Mouse (Mus musculus) CH12.LX (cell line): Measurements from ENCODE around the gene Znhit2. TPM values are rescaled to one million over a fixed set of nuclear protein-coding genes. Genes with fewer than 3 reads are reported as not detected.

ENCODE experiments used
- DNase-seq: peaks from one replicate; pipeline ENCODE4 v3.0.0-alpha.2; 2013; ENCODE audit errors: extremely low read depth
- H3K27ac ChIP-seq: 2 replicates; pipeline ENCODE4 v1.5.1; 2012; ENCODE audit warnings: low read depth, mild to moderate bottlenecking, control low read depth, moderate library complexity; ENCODE audit not compliant: insufficient read depth
- H3K27me3 ChIP-seq: replicated peaks from 2 replicates; pipeline ENCODE3; 2012; ENCODE audit warnings: inconsistent platforms
- H3K36me3 ChIP-seq, 2 experiments: replicated peaks in 1 of 2; 2 replicates each; pipeline versions ENCODE3 to v1.6.1; 2012; ENCODE audit warnings: inconsistent platforms in 1 of 2, low read length in 1 of 2, mild to moderate bottlenecking in 1 of 2, mixed read lengths in 1 of 2, moderate library complexity in 1 of 2; ENCODE audit not compliant: control insufficient read depth in 1 of 2, insufficient read depth in 1 of 2
- H3K4me1 ChIP-seq, 2 experiments: 2 replicates each; pipeline ENCODE4 v1.6.1; 2012; ENCODE audit warnings: inconsistent platforms in 1 of 2, moderate library complexity in 1 of 2; ENCODE audit not compliant: insufficient read depth in 2 of 2, control insufficient read depth in 1 of 2
- H3K4me2 ChIP-seq: 2 replicates; pipeline ENCODE4 v1.6.1; 2012; ENCODE audit warnings: low read depth, mild to moderate bottlenecking, control low read depth; ENCODE audit not compliant: poor library complexity, insufficient read depth, severe bottlenecking
- H3K4me3 ChIP-seq, 3 experiments: fragments of 150-350 bp in 1 of 3; sonication (generic) in 1 of 3; replicated peaks in 1 of 3; 2 replicates each; pipeline versions ENCODE3 to v1.5.1; 2011 to 2012; ENCODE audit warnings: low read depth in 2 of 3, low read length in 2 of 3, mild to moderate bottlenecking in 2 of 3, moderate library complexity in 2 of 3, control low read depth in 1 of 3, improper control_type of control experiment in 1 of 3, inconsistent platforms in 1 of 3, mixed read lengths in 1 of 3; ENCODE audit not compliant: poor library complexity in 1 of 3
- H3K79me2 ChIP-seq: replicated peaks from 2 replicates; pipeline ENCODE4 v1.6.1; 2012; ENCODE audit warnings: mild to moderate bottlenecking, moderate library complexity; ENCODE audit not compliant: control insufficient read depth, poor library complexity, insufficient read depth, severe bottlenecking; ENCODE audit errors: extremely low read depth
- H3K9ac ChIP-seq: 2 replicates; pipeline ENCODE4 v1.6.1; 2012; ENCODE audit warnings: low read depth, mild to moderate bottlenecking, control low read depth, moderate library complexity; ENCODE audit not compliant: insufficient read depth
- H3K9me3 ChIP-seq: replicated peaks from 2 replicates; pipeline ENCODE3; 2012; ENCODE audit warnings: low read length, inconsistent platforms, mixed read lengths
- BHLHE40 ChIP-seq: IDR thresholded peaks from 2 replicates; pipeline ENCODE4 v1.6.1; 2011; ENCODE audit warnings: mild to moderate bottlenecking, low read depth, low read length, improper control_type of control experiment
- CHD1 ChIP-seq: IDR thresholded peaks from 2 replicates; pipeline ENCODE4 v1.6.1; 2012; ENCODE audit warnings: low read depth, low read length, improper control_type of control experiment, inconsistent platforms
- CHD2 ChIP-seq: IDR thresholded peaks from 2 replicates; pipeline ENCODE4 v1.6.1; 2011; ENCODE audit warnings: low read length, improper control_type of control experiment
- CTCF ChIP-seq, 2 experiments: IDR thresholded peaks in 1 of 2; conservative IDR thresholded peaks in 1 of 2; 2 replicates each; pipeline ENCODE4 v1.5.1; 2011 to 2012; ENCODE audit warnings: low read depth in 2 of 2, low read length in 2 of 2, improper control_type of control experiment in 1 of 2, inconsistent platforms in 1 of 2, mild to moderate bottlenecking in 1 of 2, moderate library complexity in 1 of 2
- ELF1 ChIP-seq: IDR thresholded peaks from 2 replicates; pipeline ENCODE4 v1.6.1; 2014; ENCODE audit warnings: low read depth, mild to moderate bottlenecking, inconsistent platforms, low read length, improper control_type of control experiment
- EP300 ChIP-seq: IDR thresholded peaks from 2 replicates; pipeline ENCODE4 v1.6.1; 2011; ENCODE audit warnings: low read length, improper control_type of control experiment
- ETS1 ChIP-seq: conservative IDR thresholded peaks from 2 replicates; pipeline ENCODE4 v1.6.1; 2012; ENCODE audit warnings: low read depth, mild to moderate bottlenecking, inconsistent platforms, low read length, improper control_type of control experiment, moderate library complexity
- HCFC1 ChIP-seq: IDR thresholded peaks from 2 replicates; pipeline ENCODE4 v1.6.1; 2012; ENCODE audit warnings: low read depth, mild to moderate bottlenecking, inconsistent platforms, low read length, improper control_type of control experiment
- IRF4 ChIP-seq: IDR thresholded peaks from 2 replicates; pipeline ENCODE4 v1.6.1; 2014; ENCODE audit warnings: low read depth, mild to moderate bottlenecking, inconsistent platforms, low read length, improper control_type of control experiment
- JUND ChIP-seq: conservative IDR thresholded peaks from 2 replicates; pipeline ENCODE4 v1.6.1; 2011; ENCODE audit warnings: low read depth, low read length, improper control_type of control experiment
- KAT2A ChIP-seq: IDR thresholded peaks from 2 replicates; pipeline ENCODE4 v1.6.1; 2012; ENCODE audit warnings: low read length, improper control_type of control experiment, inconsistent platforms; ENCODE audit not compliant: insufficient replicate concordance
- MAZ ChIP-seq: IDR thresholded peaks from 2 replicates; pipeline ENCODE4 v1.6.1; 2012; ENCODE audit warnings: low read depth, mild to moderate bottlenecking, inconsistent platforms, low read length, improper control_type of control experiment, moderate library complexity
- MXI1 ChIP-seq: IDR thresholded peaks from 2 replicates; pipeline ENCODE4 v1.6.1; 2011; ENCODE audit warnings: mild to moderate bottlenecking, low read depth, low read length, improper control_type of control experiment
- NELFE ChIP-seq: IDR thresholded peaks from 2 replicates; pipeline ENCODE4 v1.6.1; 2011; ENCODE audit warnings: low read depth, low read length, improper control_type of control experiment
- NRF1 ChIP-seq: IDR thresholded peaks from 2 replicates; pipeline ENCODE4 v1.6.1; 2014; ENCODE audit warnings: low read depth, mild to moderate bottlenecking, inconsistent platforms, low read length, improper control_type of control experiment, moderate library complexity
- PAX5 ChIP-seq: IDR thresholded peaks from 2 replicates; pipeline ENCODE4 v1.6.1; 2012; ENCODE audit warnings: low read length, inconsistent platforms, mixed read lengths
- POLR2A ChIP-seq: IDR thresholded peaks from 2 replicates; pipeline ENCODE4 v1.6.1; 2011; ENCODE audit warnings: low read depth, mild to moderate bottlenecking, improper control_type of control experiment, low read length
- POLR2AphosphoS2 ChIP-seq: IDR thresholded peaks from 2 replicates; pipeline ENCODE4 v1.6.1; 2011; ENCODE audit warnings: low read depth, low read length, improper control_type of control experiment
- RAD21 ChIP-seq: IDR thresholded peaks from 2 replicates; pipeline ENCODE4 v1.6.1; 2011; ENCODE audit warnings: low read depth, mild to moderate bottlenecking, low read length, improper control_type of control experiment, moderate library complexity
- SIN3A ChIP-seq: IDR thresholded peaks from 2 replicates; pipeline ENCODE4 v1.6.1; 2012; ENCODE audit warnings: low read length, improper control_type of control experiment, inconsistent platforms
- TBP ChIP-seq: conservative IDR thresholded peaks from 2 replicates; pipeline ENCODE4 v1.6.1; 2011; ENCODE audit warnings: low read depth, low read length, improper control_type of control experiment
- TCF12 ChIP-seq: IDR thresholded peaks from 2 replicates; pipeline ENCODE4 v1.6.1; 2014; ENCODE audit warnings: low read depth, mild to moderate bottlenecking, inconsistent platforms, low read length, improper control_type of control experiment
- UBTF ChIP-seq: IDR thresholded peaks from 2 replicates; pipeline ENCODE4 v1.6.1; 2012; ENCODE audit warnings: low read depth, mild to moderate bottlenecking, inconsistent platforms, low read length, improper control_type of control experiment, moderate library complexity
- ZMIZ1 ChIP-seq: IDR thresholded peaks from 2 replicates; pipeline ENCODE4 v1.6.1; 2012; ENCODE audit warnings: low read depth, mild to moderate bottlenecking, inconsistent platforms, low read length, improper control_type of control experiment
- ZNF384 ChIP-seq: IDR thresholded peaks from 2 replicates; pipeline ENCODE4 v1.6.1; 2012; ENCODE audit warnings: low read depth, low read length, improper control_type of control experiment, inconsistent platforms
- dilution Hi-C: fragments of 300-500 bp; cut with MboI; formaldehyde crosslinking; loops from 2 replicates; pipeline ENCODE4 v1.14.3; 2020; ENCODE audit warnings: low sequenced_read_pairs; ENCODE audit not compliant: extremely low pct_unique_long_range_greater_than_20kb, extremely low pct_ligation_motif_present
- in situ Hi-C: fragments of 300-500 bp; cut with MboI; formaldehyde crosslinking; loops from 3 replicates; pipeline ENCODE4 v1.14.3; 2019; ENCODE audit warnings: low sequenced_read_pairs, low pct_ligation_motif_present, low pct_unique_long_range_greater_than_20kb, mixed read lengths
- polyA plus RNA-seq: library from polyadenylated mRNA; unstranded; fragments of >175 nt; gene quantifications from 2 replicates; pipeline ENCODE4 v1.2.1, GENCODE M21; 2012; ENCODE audit warnings: low read depth; ENCODE audit not compliant: insufficient read length
- total RNA-seq, 2 experiments: library from RNA; depleted of rRNA; stranded (reverse); fragments of 300-350 nt in 1 of 2; fragments of >200 nt in 1 of 2; gene quantifications; 2 replicates each; pipeline ENCODE4 v1.2.3; 2012 to 2014

Znhit2 gene
- total and polyA plus RNA-seq, 3 experiments, result 20.1 to 29.2 (median 22.6) TPM

- Histone ChIP-seq H3K4me1 (peaks cover 36 to 58% of the 10 kb centered on the region in 2 experiments), H3K9me3 (no peaks in the 10 kb centered on the region), H3K4me2 (peak within 1 kb of the TSS; percentile 93), H3K79me2 (peaks cover 41% of the 10 kb centered on the region), H3K4me3 (peak within 1 kb of the TSS; percentile 82 to 99 (median 98)), H3K27ac (peak within 1 kb of the TSS; percentile 99), H3K9ac (peak within 1 kb of the TSS; percentile 97)
- in situ Hi-C loops (no loop called here), dilution Hi-C loops (no loop called here)
- peak; percentile 96 for DNase-seq
- TF ChIP-seq POLR2A (peak; percentile 78), TBP (peak; percentile 96), MXI1 (peak; percentile 59), PAX5 (peak; percentile 57; the same call in 1 of the 2 replicates), POLR2AphosphoS2 (peak; percentile 96), TCF12 (peak; percentile 66), ZMIZ1 (peak; percentile 91), UBTF (no peak), SIN3A (peak; percentile 84), CTCF (conservative IDR thresholded peaks at IDR 0.05 in 1 of 2, IDR thresholded peaks at IDR 0.05 in 1 of 2; ENCODE audit: low read depth in 2 of 2, low read length in 2 of 2) (no peak), RAD21 (no peak), ZNF384 (peak; percentile 66; the same call in 1 of the 2 replicates), EP300 (no peak), NELFE (peak; percentile 59), IRF4 (0 out of 2 replicates have a peak, but pooled peaks have one; percentile 19), ETS1 (no peak; the same call in 1 of the 2 replicates), MAZ (peak; percentile 84; the same call in 1 of the 2 replicates), KAT2A (0 out of 2 replicates have a peak, but pooled peaks have one; percentile 62), CHD1 (peak; percentile 97), JUND (no peak; the same call in 1 of the 2 replicates), ELF1 (peak; percentile 76), CHD2 (peak; percentile 98), BHLHE40 (peak; percentile 26; the same call in 1 of the 2 replicates), HCFC1 (peak; percentile 75), NRF1 (peak; percentile 64)
- TF ChIP-seq, all 38 proteins: peak for 19
- Histone ChIP-seq H3K27me3 (no peaks in the 10 kb centered on the region), H3K36me3 (peaks cover 32 to 35% of the 10 kb centered on the region in 2 experiments)
Observed at GRCm38 (mm10) chr19:6046294-6047153, 14.5 kb upstream of the Znhit2 start, which contains the start of gene Syvn1. Gene Syvn1 (plus strand): TSS chr19:6046576.
